Mouse (Mus musculus): ENCODE measurements around the gene Zfand5.

DNA sequence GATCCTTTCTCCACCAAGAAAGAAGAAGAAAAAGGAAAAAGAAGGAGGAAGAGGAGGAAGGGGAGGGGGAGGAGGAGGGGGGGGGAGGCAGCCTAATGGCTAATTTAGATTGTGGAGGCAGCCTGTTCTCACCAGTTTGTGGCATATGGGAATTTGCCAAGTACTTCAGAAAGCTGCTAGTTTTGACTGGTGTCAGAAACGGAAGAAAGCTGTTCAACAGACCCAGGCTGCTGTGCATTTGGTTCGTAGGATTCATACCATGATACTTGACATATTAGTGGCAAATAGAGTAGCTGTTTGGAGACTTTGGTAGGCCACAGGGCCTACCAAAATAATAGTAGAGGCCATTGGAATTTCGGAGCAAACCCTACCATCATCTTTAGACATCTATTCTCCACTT lies 53.3 kb downstream of the Zfand5 start:
- no peak for TF ChIP-seq ZC3H11A (IDR thresholded peaks at IDR 0.05; ENCODE audit: borderline replicate concordance, low read depth, low read length)
- TF ChIP-seq MAFK (IDR thresholded peaks at IDR 0.05; ENCODE audit: insufficient read depth, low read depth, low read length): no peak

Measured in ES-E14 (cell line).